Mouse (Mus musculus) CD4-positive, CD25-positive, alpha-beta regulatory T cell, adult 2 months (primary cell): Measurements from ENCODE around the gene Arid3c.

Experiments
- DNase-seq: peaks from one replicate; pipeline ENCODE4 v3.0.0-alpha.2; 2012; ENCODE audit warnings: low read depth, low spot score

The Arid3c gene

DNA sequence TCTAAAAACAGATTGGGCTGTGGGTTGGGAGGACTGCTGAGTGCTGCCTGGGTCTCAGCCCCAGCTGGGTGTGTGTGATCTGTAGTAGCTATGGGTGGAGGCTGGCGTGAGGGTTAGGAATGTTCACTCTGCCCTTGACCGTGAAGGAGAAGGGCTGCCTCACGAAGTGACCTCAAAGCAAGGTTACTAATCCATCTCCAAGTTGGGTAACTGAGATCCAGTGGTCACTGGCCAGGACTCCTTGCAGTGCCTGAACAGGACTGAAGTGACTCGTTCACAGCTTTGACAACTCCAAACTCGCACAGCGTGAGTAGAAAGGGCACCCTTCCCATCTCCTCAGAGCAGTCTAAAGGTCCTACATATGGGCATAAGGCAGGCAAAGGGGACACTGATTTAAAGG, 52.1 kb downstream of the Arid3c start:
- DNase-seq: no peak

DNA sequence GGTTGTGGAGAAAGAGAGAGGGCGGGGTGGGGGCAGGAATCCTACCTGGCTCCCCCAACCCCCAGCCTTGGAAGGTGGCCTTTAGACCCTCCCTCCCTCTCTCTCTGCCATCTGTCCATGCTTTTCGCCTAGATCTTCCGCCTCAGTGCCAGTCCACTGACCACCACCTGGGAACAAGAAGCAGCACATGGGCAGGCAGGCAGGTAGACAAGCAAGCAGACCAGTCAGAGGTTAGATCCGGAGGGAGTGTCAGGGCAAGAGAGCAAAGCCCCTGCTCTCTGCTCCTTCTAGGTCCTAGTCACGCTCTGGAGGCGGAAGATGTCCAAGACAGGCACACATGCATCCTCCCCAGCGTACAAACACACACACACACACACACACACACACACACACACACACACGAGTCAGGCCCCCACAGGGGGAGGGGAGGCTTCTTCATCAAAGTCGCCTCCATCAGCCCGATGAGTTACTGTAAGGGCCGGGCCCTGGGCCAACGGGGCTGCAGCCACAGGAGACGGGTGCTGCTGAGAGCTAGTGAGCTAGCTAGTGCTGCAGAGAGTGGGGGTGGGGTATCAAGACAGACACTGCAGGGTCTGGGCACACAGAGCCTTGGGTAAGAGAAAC, 53.8 kb downstream of the Arid3c start:
- DNase-seq: no peak

DNA sequence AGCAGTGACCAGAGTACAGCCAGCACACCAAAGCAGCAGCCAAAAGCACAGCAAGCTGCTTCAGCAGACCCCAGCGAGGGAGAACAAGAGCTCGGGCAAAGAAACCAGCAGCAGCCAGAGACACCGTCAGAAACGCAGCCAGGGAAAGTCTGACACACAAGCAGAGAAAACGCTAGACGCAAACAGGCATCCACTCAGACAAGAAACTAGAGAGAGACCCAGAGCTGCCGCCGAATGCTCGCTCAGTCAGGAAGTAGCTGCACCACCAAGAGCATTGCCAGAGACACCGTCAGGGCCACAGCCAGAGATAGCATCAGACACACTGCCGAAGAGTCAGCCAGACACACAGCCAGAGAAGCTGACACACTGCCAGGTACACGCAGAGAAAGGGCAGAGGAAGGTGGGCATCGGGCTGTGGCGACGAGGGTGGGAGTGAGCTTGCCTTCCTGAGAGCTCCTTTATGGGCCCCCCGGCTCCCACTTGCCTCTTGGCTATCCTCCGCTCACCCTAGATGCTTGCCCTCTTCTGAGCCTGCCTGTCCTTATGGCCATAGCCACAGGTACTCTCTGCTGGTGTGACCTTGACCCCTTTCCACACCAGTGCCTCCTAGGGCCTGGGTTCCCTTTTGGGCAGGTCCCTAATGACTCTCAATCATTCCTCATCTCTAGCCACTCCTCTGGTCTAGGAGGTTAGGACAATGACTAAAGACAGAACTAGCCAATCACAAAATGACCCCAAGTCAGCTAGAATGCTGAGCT, 54.5 kb downstream of the Arid3c start:
- DNase-seq: no peak
